In genomic region chr16:18643406-18643998, GRCm38 (mm10) we compare ENCODE assay signal across 15 mouse cellular contexts. TPM values are rescaled to one million over a fixed set of nuclear protein-coding genes. Genes with fewer than 3 reads are reported as not detected.
"Had no signal": no experiment of that assay in that cellular context is flagged by ENCODE, and none has a peak within 500 bp of the region (broad histone marks: within the 10 kb centered on the region; RNA-seq: fewer than 3 reads in every experiment).

No protein-coding gene starts in this region.

- H3K27ac ChIP-seq: left cerebral cortex, adult 2 months; liver, embryonic 14.5 days; midbrain, embryonic 12.5 days; neural tube, embryonic 13.5 days had no signal

- H3K36me3 ChIP-seq: midbrain, embryonic 12.5 days; neural tube, embryonic 13.5 days had no signal

- H3K9ac ChIP-seq: liver, embryonic 14.5 days; lung, embryonic 14.5 days; midbrain, embryonic 12.5 days; neural tube, embryonic 13.5 days had no signal

- ATAC-seq: midbrain, embryonic 16.5 days had no signal

- DNase-seq: kidney, adult 18-20 months; kidney, postnatal 14 days; liver; lung, embryonic 14.5 days; lung, postnatal 10 days; retina, postnatal 1 day; right cerebral cortex, postnatal 4 days; thymus, adult 2 months; thymus, postnatal 4 days had no signal

- H3K9me3 ChIP-seq: midbrain, embryonic 12.5 days; neural tube, embryonic 13.5 days had no signal

- H3K4me2 ChIP-seq: lung, embryonic 14.5 days; midbrain, embryonic 12.5 days; neural tube, embryonic 13.5 days had no signal

- H3K4me1 ChIP-seq: midbrain, embryonic 12.5 days; neural tube, embryonic 13.5 days had no signal

- H3K4me3 ChIP-seq: left cerebral cortex, adult 2 months; midbrain, embryonic 12.5 days; neural tube, embryonic 13.5 days had no signal

- H3K27me3 ChIP-seq: midbrain, embryonic 12.5 days; neural tube, embryonic 13.5 days had no signal

RNA-seq across cellular contexts. Expression of gene Gm49601, which starts 17.3 kb away (rescaled TPM):
- total RNA-seq: megakaryocyte-erythroid progenitor cell, adult 5-6 weeks had no signal

RNA-seq across cellular contexts. Expression of gene Tbx1, which starts 53.0 kb away (rescaled TPM):
- total RNA-seq: megakaryocyte-erythroid progenitor cell, adult 5-6 weeks had no signal
